Mouse (Mus musculus): ENCODE measurements around the gene Atoh8. TPM values are rescaled to one million over a fixed set of nuclear protein-coding genes. Genes with fewer than 3 reads are reported as not detected.

The Atoh8 gene
- polyA plus RNA-seq, 1 experiment from 2014 or later: 11.8 TPM

DNA sequence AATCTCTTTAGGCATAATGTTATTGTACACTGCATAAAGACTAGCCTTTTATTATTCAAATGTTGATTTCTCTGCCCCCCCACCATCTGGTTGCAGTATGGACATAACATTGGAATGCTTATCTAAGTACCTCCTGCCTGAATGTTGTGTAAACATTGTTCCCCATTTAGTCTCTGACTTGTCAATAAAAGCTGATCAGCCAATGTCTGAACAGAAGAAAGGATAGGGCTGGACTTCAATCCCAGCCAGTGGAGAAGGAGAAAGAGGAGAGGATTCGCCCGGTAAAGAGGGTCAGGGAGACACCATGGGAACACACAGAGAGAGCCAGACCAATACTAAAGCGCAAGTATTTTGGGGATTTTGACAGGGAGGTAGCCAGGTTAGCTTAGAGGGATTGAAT lies 60.0 kb downstream of the Atoh8 start:
- Histone ChIP-seq H3K4me3 (ENCODE audit: low read depth, low read length) (no peak overlapping the region), H3K9me3 (ENCODE audit: control insufficient read depth, low read length) (no peaks in the 10 kb centered on the region), H3K4me2 (ENCODE audit: low read depth, low read length, severe bottlenecking) (no peak overlapping the region), H3K4me1 (replicated peaks; ENCODE audit: control insufficient read depth, insufficient read depth, low read length) (no peaks in the 10 kb centered on the region), H3K27me3 (ENCODE audit: control insufficient read depth, insufficient read depth, low read length) (no peaks in the 10 kb centered on the region), H3K9ac (ENCODE audit: low read length) (no peak overlapping the region), H3K36me3 (ENCODE audit: control insufficient read depth, insufficient read depth, low read length) (no peaks in the 10 kb centered on the region), H3K27ac (ENCODE audit: low read depth, low read length) (no peak overlapping the region)
- DNase-seq (ENCODE audit: low spot score) (no peak), ATAC-seq (replicated peaks; ENCODE audit: low FRiP score) (no peak)
- 56% methylated on average over 3 of the region's 3 CpGs for WGBS

- Histone ChIP-seq H3K36me3 (ENCODE audit: control insufficient read depth, insufficient read depth, low read length) (no peaks in the 10 kb centered on the region), H3K9ac (ENCODE audit: low read length) (no peak overlapping the region), H3K4me1 (replicated peaks; ENCODE audit: control insufficient read depth, insufficient read depth, low read length) (no peaks in the 10 kb centered on the region), H3K4me2 (ENCODE audit: low read depth, low read length, severe bottlenecking) (no peak overlapping the region), H3K27ac (ENCODE audit: low read depth, low read length) (no peak overlapping the region), H3K9me3 (ENCODE audit: control insufficient read depth, low read length) (no peaks in the 10 kb centered on the region), H3K4me3 (ENCODE audit: low read depth, low read length) (no peak overlapping the region), H3K27me3 (ENCODE audit: control insufficient read depth, insufficient read depth, low read length) (no peaks in the 10 kb centered on the region)
- WGBS: 87% methylated on average over 1 of the region's 1 CpGs
- ATAC-seq (replicated peaks; ENCODE audit: low FRiP score): no peak
- DNase-seq (ENCODE audit: low spot score): no peak
Observed at GRCm38 (mm10) chr6:72173350-72173749, 62.0 kb downstream of the Atoh8 start.

DNA sequence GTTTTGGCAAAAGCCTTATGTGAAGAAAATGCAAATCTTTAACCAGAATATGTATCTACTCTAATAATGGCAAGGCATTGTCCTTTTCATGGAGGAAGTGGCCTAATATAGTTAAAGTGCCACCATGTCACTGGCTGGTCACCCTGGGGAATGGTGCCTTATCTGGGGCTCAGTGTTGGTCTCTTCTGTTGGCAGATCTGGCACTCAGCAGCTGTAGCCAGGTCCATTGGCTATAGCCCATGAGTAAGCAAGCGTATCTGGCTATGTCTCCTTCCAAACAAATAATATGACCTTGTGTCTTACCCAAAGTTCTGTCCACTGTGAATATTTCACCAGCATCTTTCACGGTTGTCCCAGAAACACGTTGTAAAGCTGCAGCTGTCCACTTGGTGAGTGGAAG lies 64.0 kb downstream of the Atoh8 start:
- no peaks in the 10 kb centered on the region for H3K27me3 ChIP-seq (ENCODE audit: control insufficient read depth, insufficient read depth, low read length)
- 93% methylated on average over 3 of the region's 3 CpGs for WGBS
- H3K4me3 ChIP-seq (ENCODE audit: low read depth, low read length): no peak overlapping the region
- H3K4me1 ChIP-seq (replicated peaks; ENCODE audit: control insufficient read depth, insufficient read depth, low read length): no peaks in the 10 kb centered on the region
- ATAC-seq (replicated peaks; ENCODE audit: low FRiP score): no peak
- no peak overlapping the region for H3K4me2 ChIP-seq (ENCODE audit: low read depth, low read length, severe bottlenecking)
- H3K9me3 ChIP-seq (ENCODE audit: control insufficient read depth, low read length): no peaks in the 10 kb centered on the region
- no peak overlapping the region for H3K27ac ChIP-seq (ENCODE audit: low read depth, low read length)
- H3K36me3 ChIP-seq (ENCODE audit: control insufficient read depth, insufficient read depth, low read length): no peaks in the 10 kb centered on the region
- DNase-seq (ENCODE audit: low spot score): no peak
- no peak overlapping the region for H3K9ac ChIP-seq (ENCODE audit: low read length)

- WGBS: 49% methylated on average over 2 of the region's 2 CpGs
- H3K9me3 ChIP-seq (ENCODE audit: control insufficient read depth, low read length): no peaks in the 10 kb centered on the region
- no peaks in the 10 kb centered on the region for H3K36me3 ChIP-seq (ENCODE audit: control insufficient read depth, insufficient read depth, low read length)
Observed at GRCm38 (mm10) chr6:72165907-72166306, 69.5 kb downstream of the Atoh8 start.

DNA sequence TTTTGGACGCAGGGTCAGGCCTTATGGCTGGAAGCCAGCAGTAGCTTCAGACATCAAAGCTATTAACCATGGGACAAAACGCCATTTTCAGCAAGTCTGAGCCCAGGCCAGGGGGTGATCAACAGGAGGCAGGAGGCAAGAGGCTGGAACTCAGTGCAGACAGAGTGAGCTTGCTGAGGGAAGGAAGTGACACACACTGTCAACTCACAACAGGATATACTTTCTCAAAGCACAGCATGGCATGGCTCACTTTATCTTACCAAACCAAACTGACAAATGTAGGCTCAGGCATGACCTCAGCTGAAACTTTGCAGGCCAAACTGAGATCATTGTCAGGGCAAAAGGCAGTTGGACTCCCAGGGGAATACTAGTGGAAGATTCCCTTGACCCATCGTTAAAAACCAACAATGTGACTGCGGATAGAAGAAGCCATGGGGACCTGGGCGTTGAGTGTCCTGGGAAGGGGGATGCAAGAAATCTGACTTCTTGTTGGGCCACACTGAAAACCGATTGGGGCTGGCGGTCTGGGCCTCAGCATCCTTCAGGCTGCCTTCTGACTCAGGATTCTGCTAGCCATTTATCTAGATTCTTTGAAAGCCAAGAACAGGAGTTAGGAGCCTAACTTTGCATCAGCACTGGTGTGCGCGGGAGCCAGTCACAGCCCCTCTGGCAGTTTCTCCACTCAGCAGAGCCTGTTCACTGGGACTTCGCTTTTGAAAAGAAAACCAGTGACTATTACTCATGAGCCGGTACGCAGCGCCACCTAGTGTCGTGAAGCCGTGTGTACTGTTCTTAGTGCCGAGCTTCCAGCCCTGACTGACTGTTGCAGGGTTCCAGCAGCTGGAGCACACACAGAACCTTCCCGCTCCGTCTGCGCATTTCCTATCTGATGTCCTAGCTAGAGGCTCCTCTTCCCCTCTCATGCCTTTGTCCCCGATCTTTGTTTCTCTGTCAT lies 70.8 kb downstream of the Atoh8 start:
- peak; percentile 94 for DNase-seq (ENCODE audit: low spot score)
- Histone ChIP-seq H3K36me3 (ENCODE audit: control insufficient read depth, insufficient read depth, low read length) (no peaks in the 10 kb centered on the region), H3K4me3 (ENCODE audit: low read depth, low read length) (no peak overlapping the region), H3K4me1 (replicated peaks; ENCODE audit: control insufficient read depth, insufficient read depth, low read length) (no peaks in the 10 kb centered on the region), H3K4me2 (ENCODE audit: low read depth, low read length, severe bottlenecking) (no peak overlapping the region), H3K9me3 (ENCODE audit: control insufficient read depth, low read length) (no peaks in the 10 kb centered on the region), H3K27me3 (ENCODE audit: control insufficient read depth, insufficient read depth, low read length) (no peaks in the 10 kb centered on the region), H3K9ac (ENCODE audit: low read length) (no peak overlapping the region), H3K27ac (ENCODE audit: low read depth, low read length) (no peak overlapping the region)
- 25% methylated on average over 20 of the region's 20 CpGs for WGBS
- ATAC-seq (replicated peaks; ENCODE audit: low FRiP score): peak; percentile 90

More at GRCm38 (mm10) chr6:72165907-72166306, 69.5 kb downstream of the Atoh8 start:
- Histone ChIP-seq H3K27ac (ENCODE audit: low read depth, low read length) (no peak overlapping the region), H3K27me3 (ENCODE audit: control insufficient read depth, insufficient read depth, low read length) (no peaks in the 10 kb centered on the region), H3K9ac (ENCODE audit: low read length) (no peak overlapping the region), H3K4me2 (ENCODE audit: low read depth, low read length, severe bottlenecking) (no peak overlapping the region), H3K4me1 (replicated peaks; ENCODE audit: control insufficient read depth, insufficient read depth, low read length) (no peaks in the 10 kb centered on the region), H3K4me3 (ENCODE audit: low read depth, low read length) (no peak overlapping the region)
- DNase-seq (ENCODE audit: low spot score) (no peak), ATAC-seq (replicated peaks; ENCODE audit: low FRiP score) (no peak)

DNA sequence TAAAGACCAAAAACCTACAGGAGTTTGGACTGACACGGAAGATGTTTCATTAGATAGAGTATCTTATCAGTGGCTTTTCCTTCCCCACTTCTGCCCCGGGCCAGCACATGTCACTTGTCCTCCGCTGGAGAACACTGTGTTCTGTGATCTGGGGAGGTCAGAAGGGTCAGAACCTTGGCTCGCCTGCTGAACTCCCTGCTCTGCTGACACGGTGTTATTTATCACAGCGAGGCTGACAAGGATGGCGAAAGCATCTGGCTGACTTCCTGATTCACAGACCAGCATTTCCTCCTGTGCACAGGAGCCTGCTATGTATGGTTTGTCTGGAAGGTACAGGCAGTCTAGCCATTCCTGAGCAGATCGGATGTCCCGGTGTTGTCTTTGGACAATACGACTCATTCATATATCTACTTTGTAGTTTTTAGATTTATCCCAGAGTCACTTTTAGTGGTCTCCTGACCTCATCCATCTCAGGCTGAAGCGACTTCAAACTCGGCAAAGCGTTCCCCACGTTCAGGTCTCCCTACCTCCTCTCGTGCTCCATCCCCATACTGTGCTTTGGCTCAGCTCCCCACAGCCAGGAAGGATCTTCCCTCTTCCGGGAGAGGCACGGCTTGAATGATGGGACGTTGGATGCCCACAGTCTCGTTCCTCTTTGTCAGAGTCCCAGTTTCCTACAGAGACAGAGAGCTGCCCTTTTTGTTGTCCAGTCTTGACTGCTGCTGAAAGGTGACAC lies 73.1 kb downstream of the Atoh8 start:
- Histone ChIP-seq H3K4me2 (ENCODE audit: low read depth, low read length, severe bottlenecking) (no peak overlapping the region), H3K36me3 (ENCODE audit: control insufficient read depth, insufficient read depth, low read length) (no peaks in the 10 kb centered on the region), H3K27me3 (ENCODE audit: control insufficient read depth, insufficient read depth, low read length) (no peaks in the 10 kb centered on the region), H3K9ac (ENCODE audit: low read length) (no peak overlapping the region), H3K4me1 (replicated peaks; ENCODE audit: control insufficient read depth, insufficient read depth, low read length) (no peaks in the 10 kb centered on the region), H3K27ac (ENCODE audit: low read depth, low read length) (no peak overlapping the region), H3K9me3 (ENCODE audit: control insufficient read depth, low read length) (no peaks in the 10 kb centered on the region), H3K4me3 (ENCODE audit: low read depth, low read length) (no peak overlapping the region)
- DNase-seq (ENCODE audit: low spot score) (no peak), ATAC-seq (replicated peaks; ENCODE audit: low FRiP score) (no peak)
- WGBS: 72% methylated on average over 19 of the region's 19 CpGs

DNA sequence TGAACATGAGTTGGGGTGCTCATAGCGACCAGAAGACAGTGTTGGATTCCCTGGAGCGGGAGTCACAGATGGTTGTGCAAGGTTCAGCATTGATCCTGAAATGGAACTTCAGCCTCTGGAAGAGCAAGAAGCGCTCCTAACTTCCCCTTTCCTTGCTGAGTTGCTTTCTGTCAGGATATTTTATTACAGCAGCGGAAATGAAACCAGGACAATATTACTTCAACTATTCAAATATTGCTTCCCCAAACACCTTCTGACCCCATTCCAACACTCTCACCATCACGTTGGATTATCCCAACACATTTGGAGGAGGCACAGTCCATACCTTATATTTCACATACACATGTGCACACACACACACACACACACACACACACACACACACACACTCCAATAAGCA lies 73.6 kb downstream of the Atoh8 start:
- no peaks in the 10 kb centered on the region for H3K27me3 ChIP-seq (ENCODE audit: control insufficient read depth, insufficient read depth, low read length)
- no peaks in the 10 kb centered on the region for H3K9me3 ChIP-seq (ENCODE audit: control insufficient read depth, low read length)
- no peak for ATAC-seq (replicated peaks; ENCODE audit: low FRiP score)
- no peaks in the 10 kb centered on the region for H3K4me1 ChIP-seq (replicated peaks; ENCODE audit: control insufficient read depth, insufficient read depth, low read length)
- no peak overlapping the region for H3K4me3 ChIP-seq (ENCODE audit: low read depth, low read length)
- H3K4me2 ChIP-seq (ENCODE audit: low read depth, low read length, severe bottlenecking): no peak overlapping the region
- DNase-seq (ENCODE audit: low spot score): no peak
- no peak overlapping the region for H3K9ac ChIP-seq (ENCODE audit: low read length)
- no peaks in the 10 kb centered on the region for H3K36me3 ChIP-seq (ENCODE audit: control insufficient read depth, insufficient read depth, low read length)
- 86% methylated on average over 5 of the region's 5 CpGs for WGBS
- no peak overlapping the region for H3K27ac ChIP-seq (ENCODE audit: low read depth, low read length)

GRCm38 (mm10) chr6:72160991-72161390 lies 74.4 kb downstream of the Atoh8 start:
- Histone ChIP-seq H3K9ac (ENCODE audit: low read length) (no peak overlapping the region), H3K27me3 (ENCODE audit: control insufficient read depth, insufficient read depth, low read length) (no peaks in the 10 kb centered on the region), H3K4me3 (ENCODE audit: low read depth, low read length) (no peak overlapping the region), H3K4me1 (replicated peaks; ENCODE audit: control insufficient read depth, insufficient read depth, low read length) (no peaks in the 10 kb centered on the region), H3K9me3 (ENCODE audit: control insufficient read depth, low read length) (no peaks in the 10 kb centered on the region), H3K4me2 (ENCODE audit: low read depth, low read length, severe bottlenecking) (no peak overlapping the region), H3K36me3 (ENCODE audit: control insufficient read depth, insufficient read depth, low read length) (no peaks in the 10 kb centered on the region), H3K27ac (ENCODE audit: low read depth, low read length) (no peak overlapping the region)
- 88% methylated on average over 3 of the region's 3 CpGs for WGBS
- DNase-seq (ENCODE audit: low spot score) (no peak), ATAC-seq (replicated peaks; ENCODE audit: low FRiP score) (no peak)

Measured in forebrain, embryonic 11.5 days (tissue).